Mouse (Mus musculus): ENCODE measurements at regions not wholly inside any gene's neighbourhood (a gene's known extent, or its start where the extent isn't known, plus 50 kb on each side); places are given as distances from the start of the nearest gene placed in this dataset.
"Not testable (repeated sequence)": the region's sequence is repeated elsewhere in the genome, so short reads cannot be mapped to it uniquely, and the experiment has no call there.

- DNase-seq, result no peak
Observed at GRCm38 (mm10) chr12:15653357-15653763, 163.4 kb downstream of the Trib2 start.

- DNase-seq, result no peak
Observed at GRCm38 (mm10) chr12:15651293-15651692, 165.4 kb downstream of the Trib2 start.

DNA sequence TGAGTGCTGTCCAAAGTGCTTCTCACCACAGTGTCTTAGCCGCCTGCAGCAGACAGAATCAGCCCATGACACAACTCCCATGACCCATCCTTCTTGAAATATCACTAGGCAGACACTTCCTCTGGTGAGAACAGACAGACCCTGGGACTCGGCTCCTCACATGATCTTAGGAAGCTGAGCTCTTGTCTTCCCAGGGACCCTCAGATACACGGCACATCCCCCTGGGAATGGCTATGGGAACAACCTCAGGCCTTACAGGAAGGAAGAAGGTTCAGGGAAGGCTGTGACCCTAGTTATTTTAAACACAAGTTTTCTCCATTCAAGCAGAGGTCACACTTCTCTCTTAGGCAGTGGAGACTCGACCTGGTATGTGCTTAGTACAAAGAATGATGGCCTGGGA, 166.8 kb downstream of the Trib2 start:
- DNase-seq, result no peak

DNA sequence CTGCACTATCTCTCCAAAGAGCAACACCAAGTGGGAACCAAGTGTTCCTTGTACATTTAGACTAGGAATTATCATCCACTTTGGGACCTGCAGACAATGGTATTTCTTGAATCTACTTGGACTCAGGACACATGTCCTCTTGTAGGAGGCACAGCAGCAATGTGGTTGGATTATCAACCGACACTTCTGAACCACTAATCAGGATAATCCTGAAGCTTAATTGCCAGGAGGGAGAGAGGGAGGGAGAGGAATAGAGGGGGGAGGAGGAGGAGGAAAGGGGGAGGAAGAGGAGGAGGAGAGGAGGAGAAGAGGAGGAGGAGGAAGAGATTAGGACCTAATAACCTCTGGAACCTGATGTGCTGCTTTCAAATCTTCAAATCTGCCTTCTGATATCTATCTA, 167.5 kb downstream of the Trib2 start:
- no peak for DNase-seq

- DNase-seq, result no peak
Observed at GRCm38 (mm10) chr12:15644074-15644672, 172.5 kb downstream of the Trib2 start.

- DNase-seq, result no peak
Observed at GRCm38 (mm10) chr12:15643669-15644068, 173.1 kb downstream of the Trib2 start.

DNA sequence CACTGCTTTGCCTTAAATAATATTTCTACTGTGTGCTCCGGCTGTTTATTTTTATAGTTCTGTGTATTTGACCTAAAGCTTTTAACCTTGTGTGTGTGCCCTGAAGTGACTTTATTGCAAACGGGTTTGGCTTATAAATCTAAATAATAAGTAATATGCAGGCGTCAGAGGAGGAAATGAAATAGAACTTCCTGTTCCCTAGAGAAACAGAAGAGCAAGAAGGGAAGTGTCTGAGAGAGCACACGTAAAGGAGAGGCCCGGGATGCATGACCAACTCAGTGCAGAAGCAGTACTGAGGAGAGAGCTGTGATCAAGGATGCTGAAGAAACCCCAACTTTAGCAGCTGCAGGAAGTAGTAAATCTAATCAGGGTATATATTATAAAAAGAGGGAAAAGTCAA, 176.4 kb downstream of the Trib2 start:
- no peak for DNase-seq

DNA sequence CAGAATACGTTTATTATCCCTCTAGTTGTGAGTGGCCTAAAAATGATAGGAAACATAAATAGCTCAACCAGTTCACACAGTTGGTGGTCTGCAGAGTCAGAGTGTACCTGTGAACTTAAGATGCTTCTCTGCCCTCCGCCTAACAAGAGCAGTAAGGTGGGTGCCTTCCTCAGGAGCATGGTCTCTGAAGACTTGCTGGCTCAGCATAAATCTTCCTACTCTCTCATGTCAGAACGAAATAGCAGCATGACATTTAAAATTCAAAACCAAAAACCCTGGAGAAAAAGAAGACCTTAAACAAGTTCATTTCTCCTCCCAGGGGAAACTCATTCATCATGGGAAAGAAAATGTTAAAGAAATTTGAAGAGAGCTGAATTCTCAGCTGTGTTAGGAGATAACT, 186.8 kb downstream of the Trib2 start:
- DNase-seq, result no peak

DNA sequence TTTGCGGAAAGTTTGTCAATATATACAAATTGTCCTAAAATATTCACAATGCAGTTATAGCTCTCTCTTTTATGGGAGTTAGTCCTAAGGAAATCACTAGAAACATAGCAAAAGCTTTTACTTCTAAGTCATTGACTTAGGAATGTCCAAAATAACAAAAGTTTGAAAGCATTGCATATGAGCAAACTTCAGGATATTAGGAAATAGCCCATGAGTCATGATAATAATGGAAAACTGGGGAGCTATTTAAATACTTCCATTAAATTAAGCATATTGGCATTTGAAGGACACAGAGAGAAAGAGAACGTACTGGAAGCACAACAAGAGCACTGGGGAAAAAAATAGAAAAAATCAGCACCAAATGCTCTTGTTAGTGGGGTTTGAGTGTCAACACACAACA, 197.2 kb downstream of the Trib2 start:
- no peak for DNase-seq

GRCm38 (mm10) chr12:15617312-15617711, 199.4 kb downstream of the Trib2 start:
- DNase-seq, result no peak

DNA sequence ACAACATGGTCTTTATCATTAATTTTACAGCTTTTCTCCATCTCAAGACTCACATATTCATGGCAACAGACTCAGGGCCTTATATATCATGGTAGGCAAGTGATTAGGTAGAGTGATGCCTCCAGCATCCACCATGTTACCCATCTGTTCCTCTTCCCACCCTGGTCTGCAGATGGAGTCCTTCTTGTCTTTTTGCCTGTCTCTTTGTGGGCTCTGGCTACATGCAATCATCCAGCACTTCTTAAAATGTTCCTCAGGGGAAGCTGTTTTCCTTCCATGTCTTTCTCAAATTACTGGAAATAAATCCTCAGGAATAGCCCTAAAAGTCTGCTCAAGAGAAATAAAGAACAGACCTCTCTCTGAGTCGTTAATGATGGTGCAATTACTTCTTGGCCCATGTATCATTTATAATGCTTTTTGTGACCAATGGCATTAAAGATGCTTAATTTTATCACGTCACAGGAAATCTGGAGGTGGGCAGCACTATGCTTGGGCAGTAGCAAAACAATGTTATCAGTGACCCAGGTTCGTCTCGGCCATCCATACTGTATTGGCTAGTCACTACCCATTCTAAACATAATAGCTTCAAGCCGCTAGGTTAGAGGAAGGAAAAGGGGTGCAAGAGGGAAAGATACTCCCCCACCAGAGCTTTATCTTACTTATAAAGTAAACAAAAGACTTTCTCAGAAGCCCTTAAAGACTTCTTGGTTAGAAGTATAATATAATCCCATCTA, 204.7 kb downstream of the Trib2 start:
- no peak for DNase-seq

DNA sequence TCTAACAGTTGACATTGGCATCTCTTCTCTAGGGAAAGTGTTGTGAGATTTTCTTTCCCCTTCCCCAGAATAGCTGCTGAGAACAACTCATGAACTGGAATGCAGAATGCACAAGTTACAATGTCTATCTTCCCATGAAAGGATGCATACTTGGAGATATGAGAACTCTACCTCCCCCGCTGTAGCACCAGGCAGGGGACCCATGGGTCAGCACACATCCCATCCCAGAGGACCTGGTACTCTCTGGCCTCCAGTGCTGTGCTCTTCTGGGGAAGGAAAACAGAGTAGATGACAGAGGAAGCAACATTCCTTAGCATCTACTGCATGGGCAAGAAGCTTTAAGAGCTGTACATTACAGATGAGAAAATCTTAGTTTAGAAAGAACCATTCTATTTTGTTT, 209.6 kb downstream of the Trib2 start:
- DNase-seq, result no peak

DNA sequence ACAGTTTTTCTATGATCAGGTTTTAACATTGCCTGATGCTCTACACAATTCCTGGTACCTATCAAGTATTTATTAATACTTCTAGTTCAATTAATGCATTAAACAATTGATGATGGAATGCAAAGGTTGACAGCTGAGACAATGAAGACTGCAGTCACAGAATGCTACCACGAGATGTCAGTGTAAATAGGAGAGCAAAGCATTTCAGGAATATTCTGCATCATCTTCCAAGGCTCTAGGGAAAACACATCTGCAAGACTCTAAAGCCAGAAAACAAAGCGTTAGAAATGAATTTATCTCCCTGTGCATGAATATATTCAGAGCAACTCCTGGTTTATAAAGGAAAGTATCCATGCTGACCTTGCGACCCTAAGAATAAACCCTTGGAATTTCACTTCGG, 210.6 kb downstream of the Trib2 start:
- DNase-seq, result no peak

- no peak for DNase-seq
Observed at GRCm38 (mm10) chr12:15604630-15605029, 212.1 kb downstream of the Trib2 start.

DNA sequence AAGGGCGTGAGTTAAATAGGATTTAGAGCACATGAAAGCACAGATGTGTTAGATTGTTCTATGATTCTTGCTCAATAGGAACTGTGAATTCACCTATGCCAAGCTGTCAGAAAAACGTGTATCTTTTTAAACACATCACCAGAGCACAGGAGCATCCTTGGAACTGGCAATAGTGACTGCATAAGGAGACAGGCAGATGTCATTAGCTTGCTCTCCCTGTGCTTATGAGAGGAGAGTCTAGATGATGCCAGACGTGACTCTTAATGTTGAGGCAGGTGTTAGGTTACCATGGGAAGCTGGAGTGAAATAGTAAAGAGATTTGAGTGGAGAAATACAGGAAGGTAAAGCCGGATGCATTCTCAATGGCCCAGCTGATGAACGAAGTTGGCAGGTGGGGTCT, 212.8 kb downstream of the Trib2 start:
- no peak for DNase-seq

DNA sequence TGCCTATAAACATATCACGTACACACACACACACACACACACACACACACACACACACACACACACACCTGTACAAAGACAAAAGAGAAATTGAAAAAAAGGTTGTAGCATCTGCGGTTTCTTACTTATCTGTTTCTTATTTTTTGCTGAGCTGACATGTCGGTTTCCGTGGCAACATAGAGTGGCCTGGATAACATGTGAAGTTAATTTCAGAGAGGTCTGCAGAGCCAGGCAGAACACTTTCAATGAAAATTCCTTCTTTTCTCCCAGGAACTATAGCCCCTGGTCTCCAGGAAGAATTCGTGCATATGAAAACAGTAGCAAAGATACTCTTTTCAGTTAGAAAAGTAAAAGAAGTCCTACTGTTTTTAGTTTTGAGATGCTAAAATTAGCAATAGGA, 213.4 kb downstream of the Trib2 start:
- DNase-seq, result no peak

DNA sequence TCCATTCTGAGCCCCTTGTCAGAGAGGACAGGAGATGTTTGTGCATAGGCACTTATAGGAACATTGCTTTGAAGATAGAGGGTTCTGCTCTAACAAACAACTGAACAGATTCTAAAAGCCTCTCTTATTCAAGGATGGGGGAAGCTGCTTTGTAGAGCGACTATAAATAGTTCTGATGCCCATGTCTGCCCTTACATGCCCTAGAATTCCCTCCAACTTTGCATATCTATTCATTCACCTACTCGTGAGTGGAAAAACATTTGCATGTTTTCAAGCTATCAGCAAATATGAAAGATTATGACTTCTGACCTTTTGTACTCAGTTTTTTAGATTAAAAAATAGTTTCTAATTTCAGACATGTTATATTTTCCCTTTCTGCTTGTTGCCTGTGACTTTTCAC, 222.0 kb downstream of the Trib2 start:
- DNase-seq, result no peak

GRCm38 (mm10) chr12:15587864-15588263, 228.9 kb downstream of the Trib2 start:
- not testable (repeated sequence) for DNase-seq

DNA sequence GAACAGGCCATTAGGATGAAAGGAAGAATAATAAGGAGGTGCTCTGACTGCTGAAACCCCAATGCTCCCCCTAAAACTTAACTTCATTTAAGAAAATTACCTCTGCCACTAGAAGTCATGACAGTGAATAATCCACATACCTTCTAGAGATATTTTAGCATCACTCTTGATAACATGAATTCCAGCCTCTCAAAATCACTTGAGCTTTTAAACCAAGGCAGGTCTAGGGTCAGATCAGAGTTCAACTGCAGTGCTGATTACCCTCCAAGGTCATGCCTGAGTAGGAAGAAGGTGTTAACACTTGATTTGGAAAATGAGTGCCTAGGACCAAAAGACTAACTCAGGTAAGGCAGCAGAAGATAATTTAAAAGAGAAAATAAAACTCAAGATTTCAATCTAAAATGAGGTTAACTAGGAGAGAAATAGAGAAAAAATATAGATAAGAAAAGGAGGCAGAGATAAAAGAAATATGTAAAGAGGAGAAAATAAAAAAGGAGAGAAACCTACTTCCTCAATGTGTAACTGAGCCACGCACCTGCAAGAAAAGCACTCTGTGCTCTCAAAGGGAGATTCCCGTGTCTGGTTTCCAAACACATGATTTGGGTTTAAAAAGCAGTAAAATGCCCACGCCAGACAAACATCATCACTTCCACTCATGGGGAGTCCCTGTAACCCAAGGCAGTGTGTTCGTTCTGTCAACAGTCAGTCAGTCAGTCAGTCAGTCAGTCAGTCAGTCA, 229.8 kb downstream of the Trib2 start:
- DNase-seq, result no peak

DNA sequence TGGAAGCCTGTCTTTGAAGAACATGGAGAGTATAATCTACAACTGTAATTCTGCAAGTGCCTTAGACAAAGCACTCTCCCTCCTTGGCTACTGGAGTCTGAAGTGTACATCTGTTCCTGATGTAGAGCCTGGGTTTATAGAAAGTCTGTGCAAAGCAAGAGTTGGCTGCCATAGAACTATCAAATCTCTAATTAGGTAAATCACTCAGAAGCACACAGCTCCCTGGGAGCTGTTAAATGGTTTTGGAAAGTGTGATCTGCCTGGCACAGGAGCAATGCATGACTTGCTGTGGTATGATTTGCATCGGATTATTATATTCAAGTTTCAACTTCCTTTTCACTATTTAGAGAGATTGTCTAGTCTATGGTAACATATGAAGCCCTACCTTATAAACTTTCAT, 230.9 kb downstream of the Trib2 start:
- DNase-seq, result no peak

DNA sequence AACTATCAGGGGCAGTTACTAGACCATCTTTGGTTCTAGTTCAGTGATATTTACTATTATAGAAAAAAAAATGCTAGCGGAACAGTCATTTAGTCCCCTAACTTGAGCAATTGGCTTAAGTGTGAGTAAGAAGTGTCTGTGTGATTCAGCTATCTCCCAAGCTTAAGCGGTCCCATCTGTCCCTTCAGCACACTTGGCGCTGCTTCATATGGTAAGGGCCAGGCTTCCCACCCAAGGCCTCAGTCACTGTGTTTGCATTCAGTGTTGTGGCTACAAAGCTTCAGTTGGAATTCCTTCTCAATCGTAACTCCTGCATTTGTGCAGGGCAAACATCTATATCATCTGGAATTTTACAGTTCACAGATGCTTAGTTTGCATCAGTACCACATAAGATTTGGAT, 232.0 kb downstream of the Trib2 start:
- DNase-seq, result no peak

- no peak for DNase-seq
Observed at GRCm38 (mm10) chr12:15566785-15567109, 250.0 kb downstream of the Trib2 start.

DNA sequence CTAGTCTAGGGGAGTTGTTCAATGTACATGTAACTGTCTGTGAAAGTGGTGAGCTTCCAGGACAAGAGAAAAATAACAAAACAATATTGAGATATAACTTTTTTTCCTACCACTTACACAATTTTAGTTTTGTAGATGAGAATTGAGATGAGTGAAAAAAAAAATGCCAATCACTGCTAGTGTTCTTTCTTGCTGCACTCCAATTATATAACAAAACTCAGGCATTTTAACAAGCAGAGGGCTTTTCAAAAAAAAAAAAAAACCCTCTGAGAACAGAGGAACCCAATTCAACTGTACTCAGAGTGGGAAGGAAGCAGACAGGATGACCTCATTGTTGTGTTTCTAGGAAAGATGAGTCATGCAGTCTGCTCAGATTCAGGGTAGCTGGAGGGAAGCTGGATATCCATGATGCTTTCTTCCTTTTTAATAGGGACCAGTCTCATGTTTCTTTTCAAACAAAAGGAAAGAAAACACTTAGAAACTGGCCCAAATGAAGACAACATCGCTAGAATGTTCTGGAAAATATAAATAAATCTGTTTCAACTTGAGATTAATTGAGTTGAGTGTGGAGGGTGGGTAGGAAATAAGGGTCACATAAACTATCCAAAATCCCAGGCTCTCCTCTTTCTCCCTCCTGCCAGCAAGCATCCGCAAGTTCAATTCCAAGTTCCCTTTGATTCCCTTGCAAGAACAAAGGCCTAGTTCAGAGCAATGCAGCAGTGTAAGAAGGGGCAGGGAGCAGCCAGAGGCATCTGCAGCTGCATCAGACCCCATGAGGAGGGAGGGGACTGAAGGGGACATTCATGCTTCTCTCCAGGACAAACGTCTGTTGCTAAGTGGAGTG, 250.6 kb downstream of the Trib2 start:
- DNase-seq, result no peak

DNA sequence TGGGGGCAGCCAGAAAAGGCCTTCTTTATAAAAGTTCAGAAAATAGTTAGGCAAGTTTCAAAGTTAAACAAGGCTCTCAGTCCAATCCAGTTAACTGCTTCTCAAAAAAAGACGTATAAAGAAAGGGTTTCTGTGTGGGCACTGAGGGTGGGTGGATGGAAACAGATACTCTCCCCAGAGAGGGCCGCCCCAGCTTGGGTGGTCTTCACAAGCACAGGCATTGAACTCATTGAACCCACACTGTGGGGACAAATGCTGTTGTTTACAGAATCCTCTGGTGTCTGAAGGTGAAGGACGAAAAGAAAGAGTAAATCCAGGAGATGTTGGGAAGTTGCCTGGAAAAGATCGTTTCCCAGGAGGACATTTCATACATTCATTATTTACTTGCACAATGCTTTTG, 253.9 kb downstream of the Trib2 start:
- no peak for DNase-seq
